Mouse (Mus musculus) embryonic facial prominence, embryonic 15.5 days (tissue): ENCODE results near the gene Ppp1r3g. TPM values are rescaled to one million over a fixed set of nuclear protein-coding genes. Genes with fewer than 3 reads are reported as not detected.

Source experiments
- ATAC-seq: fragments of 200-750 bp; cut with Nextera tagmentation; 2 replicates; pipeline ENCODE4 v1.8.0; 2017; ENCODE audit warnings: low read depth, moderate TSS enrichment; ENCODE audit not compliant: insufficient number of reproducible peaks, low FRiP score, low TSS enrichment
- H3K27ac ChIP-seq: fragments of 300-500 bp; sonication (generic); replicated peaks from 2 replicates; pipeline ENCODE4 v1.5.1; 2015; ENCODE audit warnings: mild to moderate bottlenecking, inconsistent platforms
- H3K27me3 ChIP-seq: fragments of 300-500 bp; sonication (generic); 2 replicates; pipeline ENCODE4 v1.6.1; 2015; ENCODE audit warnings: inconsistent platforms
- H3K36me3 ChIP-seq: fragments of 300-500 bp; sonication (generic); 2 replicates; pipeline ENCODE4 v1.6.1; 2015; ENCODE audit warnings: mild to moderate bottlenecking, inconsistent platforms
- H3K4me1 ChIP-seq: fragments of 300-500 bp; sonication (generic); 2 replicates; pipeline ENCODE4 v1.6.1; 2015; ENCODE audit warnings: inconsistent platforms
- H3K4me2 ChIP-seq: fragments of 300-500 bp; sonication (generic); replicated peaks from 2 replicates; pipeline ENCODE4 v1.6.1; 2015; ENCODE audit warnings: mild to moderate bottlenecking, inconsistent platforms
- H3K4me3 ChIP-seq: fragments of 300-500 bp; sonication (generic); replicated peaks from 2 replicates; pipeline ENCODE4 v1.5.1; 2015; ENCODE audit warnings: mild to moderate bottlenecking, inconsistent platforms
- H3K9ac ChIP-seq: fragments of 300-500 bp; sonication (generic); 2 replicates; pipeline ENCODE4 v1.6.1; 2015; ENCODE audit warnings: inconsistent platforms
- H3K9me3 ChIP-seq: fragments of 300-500 bp; sonication (generic); replicated peaks from 2 replicates; pipeline ENCODE4 v1.6.1; 2016; ENCODE audit warnings: inconsistent platforms
- WGBS: fragments of 180-500 bp; shearing (Covaris S2); methylation state at CpG from one replicate; pipeline ENCODE4 v1.1.7; 2015; 5-methylcytosine and 5-hydroxymethylcytosine counted together
- polyA plus RNA-seq: library from polyadenylated mRNA; unstranded; fragments of >200 nt; fragmentation: Nextera tagmentation; extraction: Ambion mirVana; gene quantifications from 2 replicates; pipeline ENCODE4 v1.2.1, GENCODE M21; 2015

Ppp1r3g gene
- polyA plus RNA-seq, 1 experiment from 2014 or later = 1.5 TPM

GRCm38 (mm10) chr13:35995231-35995630, 36.6 kb downstream of the Ppp1r3g start:
- Histone ChIP-seq H3K27me3 (no peaks in the 10 kb centered on the region), H3K9ac (no peak overlapping the region), H3K36me3 (no peaks in the 10 kb centered on the region), H3K4me3 (no peak overlapping the region), H3K4me1 (no peaks in the 10 kb centered on the region), H3K9me3 (no peaks in the 10 kb centered on the region), H3K4me2 (no peak overlapping the region), H3K27ac (no peak overlapping the region)
- 86% methylated on average over 3 of the region's 3 CpGs for WGBS
- ATAC-seq = no peak

GRCm38 (mm10) chr13:35995696-35996426, 37.2 kb downstream of the Ppp1r3g start:
- no peak for ATAC-seq
- Histone ChIP-seq H3K4me2 (no peak overlapping the region), H3K27me3 (no peaks in the 10 kb centered on the region), H3K36me3 (no peaks in the 10 kb centered on the region), H3K4me1 (no peaks in the 10 kb centered on the region), H3K27ac (no peak overlapping the region), H3K9me3 (no peaks in the 10 kb centered on the region), H3K9ac (no peak overlapping the region), H3K4me3 (no peak overlapping the region)
- WGBS = 66% methylated on average over 2 of the region's 2 CpGs

- 91% methylated on average over 4 of the region's 4 CpGs for WGBS
- no peak overlapping the region for H3K4me3 ChIP-seq
- no peaks in the 10 kb centered on the region for H3K36me3 ChIP-seq
- no peak for ATAC-seq
- H3K27me3 ChIP-seq = no peaks in the 10 kb centered on the region
- H3K9me3 ChIP-seq = no peaks in the 10 kb centered on the region
- no peak overlapping the region for H3K27ac ChIP-seq
- no peaks in the 10 kb centered on the region for H3K4me1 ChIP-seq
- H3K9ac ChIP-seq = no peak overlapping the region
- no peak overlapping the region for H3K4me2 ChIP-seq
Measured at GRCm38 (mm10) chr13:35997606-35998005, 39.0 kb downstream of the Ppp1r3g start.

- Histone ChIP-seq H3K9ac (no peak overlapping the region), H3K4me1 (no peaks in the 10 kb centered on the region), H3K36me3 (no peaks in the 10 kb centered on the region), H3K4me2 (no peak overlapping the region), H3K27ac (no peak overlapping the region), H3K9me3 (no peaks in the 10 kb centered on the region), H3K27me3 (no peaks in the 10 kb centered on the region), H3K4me3 (no peak overlapping the region)
- ATAC-seq = no peak
- WGBS = 69% methylated on average over 1 of the region's 1 CpGs
Measured at GRCm38 (mm10) chr13:36000798-36001197, 42.2 kb downstream of the Ppp1r3g start.

- H3K36me3 ChIP-seq = no peaks in the 10 kb centered on the region
- 79% methylated on average over 2 of the region's 2 CpGs for WGBS
Measured at GRCm38 (mm10) chr13:36009981-36010380, 51.3 kb downstream of the Ppp1r3g start.

DNA sequence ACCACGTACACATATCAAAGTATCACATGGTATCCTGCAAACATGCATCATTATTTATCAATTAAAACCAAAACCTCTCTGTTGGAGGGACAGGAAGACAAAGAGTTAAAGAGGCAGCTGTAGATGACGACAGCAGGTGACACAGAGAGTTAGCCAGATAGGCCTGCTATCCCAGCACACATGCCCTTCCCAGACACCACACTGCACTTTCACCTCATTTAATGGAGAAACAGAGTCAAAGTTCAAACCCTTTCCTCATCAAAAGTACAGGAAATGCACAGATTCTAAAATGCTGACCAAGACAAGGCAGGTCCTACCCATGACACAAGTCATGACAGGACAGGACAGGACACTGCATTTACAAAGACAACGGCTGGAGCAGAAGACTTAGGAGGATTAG, 57.0 kb downstream of the Ppp1r3g start:
- no peaks in the 10 kb centered on the region for H3K27me3 ChIP-seq
- H3K4me3 ChIP-seq = no peak overlapping the region
- no peak overlapping the region for H3K4me2 ChIP-seq
- H3K36me3 ChIP-seq = no peaks in the 10 kb centered on the region
- no peak overlapping the region for H3K9ac ChIP-seq
- no peak overlapping the region for H3K27ac ChIP-seq
- H3K9me3 ChIP-seq = no peaks in the 10 kb centered on the region
- ATAC-seq = no peak
- 58% methylated on average over 3 of the region's 3 CpGs for WGBS
- no peaks in the 10 kb centered on the region for H3K4me1 ChIP-seq

More at GRCm38 (mm10) chr13:36009981-36010380, 51.3 kb downstream of the Ppp1r3g start:
- no peak overlapping the region for H3K4me3 ChIP-seq
- H3K27me3 ChIP-seq = no peaks in the 10 kb centered on the region
- ATAC-seq = no peak
- no peak overlapping the region for H3K27ac ChIP-seq
- no peak overlapping the region for H3K4me2 ChIP-seq
- no peak overlapping the region for H3K9ac ChIP-seq
- no peaks in the 10 kb centered on the region for H3K9me3 ChIP-seq
- no peaks in the 10 kb centered on the region for H3K4me1 ChIP-seq

DNA sequence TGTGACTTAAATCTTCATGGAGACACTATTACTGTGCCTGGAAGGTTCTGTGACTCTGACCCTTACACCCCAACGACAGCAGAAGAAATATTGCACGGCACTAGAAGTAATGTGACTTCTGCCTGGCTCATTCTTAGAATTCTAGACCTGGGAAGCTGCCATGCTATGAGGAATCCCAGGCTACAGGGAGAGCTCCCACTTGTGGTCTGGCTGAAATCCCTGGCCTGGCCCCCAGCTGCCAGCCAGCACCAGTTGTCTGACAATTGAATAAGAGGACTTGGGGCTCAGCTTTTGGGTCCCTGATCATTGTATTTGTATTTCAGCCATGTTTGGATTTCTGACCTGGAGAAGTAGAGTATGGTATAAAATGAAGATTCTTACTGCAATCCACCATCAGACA, 59.4 kb downstream of the Ppp1r3g start:
- Histone ChIP-seq H3K4me1 (no peaks in the 10 kb centered on the region), H3K4me2 (no peak overlapping the region), H3K4me3 (no peak overlapping the region), H3K9me3 (no peaks in the 10 kb centered on the region), H3K27me3 (no peaks in the 10 kb centered on the region), H3K36me3 (no peaks in the 10 kb centered on the region), H3K9ac (no peak overlapping the region), H3K27ac (no peak overlapping the region)
- 58% methylated on average over 2 of the region's 2 CpGs for WGBS
- no peak for ATAC-seq

- WGBS = 54% methylated on average over 10 of the region's 10 CpGs
- H3K9me3 ChIP-seq = no peaks in the 10 kb centered on the region
- ATAC-seq = no peak
- H3K9ac ChIP-seq = no peak overlapping the region
- no peaks in the 10 kb centered on the region for H3K4me1 ChIP-seq
- no peaks in the 10 kb centered on the region for H3K27me3 ChIP-seq
- H3K4me3 ChIP-seq = no peak overlapping the region
- H3K36me3 ChIP-seq = no peaks in the 10 kb centered on the region
- no peak overlapping the region for H3K4me2 ChIP-seq
- H3K27ac ChIP-seq = no peak overlapping the region
Measured at GRCm38 (mm10) chr13:36019309-36020274, 61.0 kb downstream of the Ppp1r3g start.

Other genes starting within 250 kb of the Ppp1r3g start
- 14.3 and 15.7 TPM in 2 replicates for gene Rpp40, start 52.5 kb upstream of the Ppp1r3g start, polyA plus RNA-seq
- gene Fars2, start 158.6 kb downstream of the Ppp1r3g start, polyA plus RNA-seq = 34.1 and 36.0 TPM in 2 replicates
- gene Lyrm4, start 158.7 kb downstream of the Ppp1r3g start, polyA plus RNA-seq = 21.3 and 22.1 TPM in 2 replicates